Mouse (Mus musculus) ES-Bruce4 (cell line): ENCODE data around the gene Tbc1d22a.
"Not testable (repeated sequence)": the region's sequence is repeated elsewhere in the genome, so short reads cannot be mapped to it uniquely, and the experiment has no call there.

Experiments
- CTCF ChIP-seq: IDR thresholded peaks from one replicate; pipeline ENCODE4 v1.8.1; 2011; ENCODE audit warnings: low read depth, low read length
- EP300 ChIP-seq: IDR thresholded peaks from 2 replicates; pipeline ENCODE4 v1.6.1; 2011; ENCODE audit warnings: low read depth, low read length; ENCODE audit not compliant: insufficient read depth
- POLR2A ChIP-seq: IDR thresholded peaks from one replicate; pipeline ENCODE4 v1.8.1; 2011; ENCODE audit warnings: low read length; ENCODE audit not compliant: insufficient read depth

GRCm38 (mm10) chr15:86181321-86181720 lies 32.9 kb upstream of the Tbc1d22a start:
- not testable (repeated sequence) for TF ChIP-seq POLR2A, CTCF, EP300
